Mouse (Mus musculus) urinary bladder, postnatal 10 days (tissue): ENCODE measurements around the gene Ctcf.
"Not testable (repeated sequence)": the region's sequence is repeated elsewhere in the genome, so short reads cannot be mapped to it uniquely, and the experiment has no call there.

Experiments
- DNase-seq: peaks from one replicate; pipeline ENCODE4 v3.0.0; 2022; ENCODE audit warnings: low spot score

Ctcf gene

GRCm38 (mm10) chr8:105636018-105636962 lies at the start of gene Ctcf:
Gene Ctcf (plus strand): TSS chr8:105636568.
- DNase-seq, result peak; percentile 57

- no peak for DNase-seq
Observed at GRCm38 (mm10) chr8:105592431-105592830, 43.9 kb upstream of the Ctcf start.

- no peak for DNase-seq
Observed at GRCm38 (mm10) chr8:105593859-105594258, 42.5 kb upstream of the Ctcf start.

- no peak for DNase-seq
Observed at GRCm38 (mm10) chr8:105594451-105595242, 41.7 kb upstream of the Ctcf start.

GRCm38 (mm10) chr8:105596362-105597034 lies 39.9 kb upstream of the Ctcf start:
- no peak for DNase-seq

- no peak for DNase-seq
Observed at GRCm38 (mm10) chr8:105598777-105599176, 37.6 kb upstream of the Ctcf start.

GRCm38 (mm10) chr8:105601301-105601700 lies 35.1 kb upstream of the Ctcf start:
- DNase-seq, result no peak

GRCm38 (mm10) chr8:105602540-105602939 lies 33.8 kb upstream of the Ctcf start:
- not testable (repeated sequence) for DNase-seq

- DNase-seq, result no peak
Observed at GRCm38 (mm10) chr8:105604804-105605381, 31.5 kb upstream of the Ctcf start, which contains the start of gene Ripor1. Gene Ripor1 (plus strand): TSS chr8:105605255.

- DNase-seq, result no peak
Observed at GRCm38 (mm10) chr8:105605491-105606188, 30.7 kb upstream of the Ctcf start.

- DNase-seq, result no peak
Observed at GRCm38 (mm10) chr8:105606189-105607023, 30.0 kb upstream of the Ctcf start.

- DNase-seq, result no peak
Observed at GRCm38 (mm10) chr8:105607062-105607461, 29.3 kb upstream of the Ctcf start.

GRCm38 (mm10) chr8:105607684-105608083 lies 28.7 kb upstream of the Ctcf start:
- DNase-seq, result no peak

- no peak for DNase-seq
Observed at GRCm38 (mm10) chr8:105609355-105609754, 27.0 kb upstream of the Ctcf start.

- DNase-seq, result no peak
Observed at GRCm38 (mm10) chr8:105609771-105610170, 26.6 kb upstream of the Ctcf start.

- DNase-seq, result no peak
Observed at GRCm38 (mm10) chr8:105611836-105612235, 24.5 kb upstream of the Ctcf start.

- no peak for DNase-seq
Observed at GRCm38 (mm10) chr8:105613037-105613436, 23.3 kb upstream of the Ctcf start.

GRCm38 (mm10) chr8:105613830-105614511 lies 22.4 kb upstream of the Ctcf start:
- DNase-seq, result no peak

- DNase-seq, result no peak
Observed at GRCm38 (mm10) chr8:105615942-105616341, 20.4 kb upstream of the Ctcf start.
